Mouse (Mus musculus) kidney, adult 2 months (tissue): Measurements from ENCODE around the gene Zfp62.

Source experiments
- CTCF ChIP-seq: fragments of 200-500 bp; conservative IDR thresholded peaks from 2 replicates; pipeline ENCODE4 v1.5.1; 2011; ENCODE audit warnings: low read depth, mild to moderate bottlenecking, control low read depth, low read length, moderate library complexity, mixed read lengths; ENCODE audit not compliant: insufficient read depth, insufficient read length
- POLR2A ChIP-seq: fragments of 200-500 bp; IDR thresholded peaks from one replicate; pipeline ENCODE4 v1.6.1; 2011; ENCODE audit warnings: low read depth, low read length, control low read depth

DNA sequence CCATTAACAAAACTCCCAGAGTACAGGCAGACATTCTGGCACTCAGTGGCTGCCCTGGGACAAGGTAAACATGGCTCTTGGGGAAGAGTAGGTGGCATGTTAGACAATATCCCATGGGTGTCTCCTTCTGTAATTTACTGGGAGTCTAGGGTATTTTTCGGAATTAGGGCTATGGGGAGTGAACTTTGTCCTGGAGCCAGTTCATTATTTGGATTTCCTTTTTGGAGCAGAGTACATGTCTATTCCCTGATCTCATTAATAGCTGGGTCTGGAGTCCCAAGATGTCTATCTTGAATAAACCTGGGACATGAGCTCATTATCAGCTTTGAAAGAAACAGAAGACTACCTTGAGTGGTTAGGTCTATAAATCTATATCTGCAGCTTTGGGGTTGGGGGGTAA lies 49.0 kb upstream of the Zfp62 start, which contains the start of gene Olfr1394:
- TF ChIP-seq CTCF (no peak), POLR2A (no peak)
